33 mouse cellular contexts compared by ENCODE assay signal in the genomic region with DNA sequence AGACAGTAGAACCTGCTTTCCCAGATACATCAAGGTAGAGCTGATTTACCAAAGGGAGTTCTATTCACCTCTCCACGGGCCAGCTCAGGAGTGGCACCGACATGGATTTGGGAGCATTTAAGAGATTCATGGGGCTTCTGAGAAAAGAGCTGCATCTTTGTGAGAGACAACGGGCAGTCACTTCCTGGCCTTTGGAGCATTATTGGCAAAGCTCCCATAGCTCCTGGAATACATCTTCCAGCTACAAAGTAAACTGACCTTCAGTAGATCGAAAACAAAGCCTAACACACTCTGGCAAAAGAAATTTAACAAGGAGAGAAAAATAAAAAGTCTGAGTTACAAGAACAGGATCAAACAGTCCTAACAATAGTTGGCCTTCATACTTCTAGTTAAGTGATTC. TPM values are rescaled to one million over a fixed set of nuclear protein-coding genes. Genes with fewer than 3 reads are reported as not detected.
"Had no signal": no experiment of that assay in that cellular context is flagged by ENCODE, and none has a peak within 500 bp of the region (broad histone marks: within the 10 kb centered on the region; RNA-seq: fewer than 3 reads in every experiment).

No protein-coding gene starts in this region.

- H3K27ac ChIP-seq: heart, adult 2 months; heart, embryonic 13.5 days; heart, embryonic 15.5 days; hindbrain, embryonic 13.5 days; hindbrain, embryonic 15.5 days; hindbrain, postnatal 0 days; kidney, embryonic 15.5 days; kidney, postnatal 0 days; limb, embryonic 13.5 days; limb, embryonic 15.5 days had no signal

- DNase-seq: gastrocnemius, postnatal 14 days; gastrocnemius, postnatal 36 days; heart, adult 11 months; heart, adult 2 months; heart, postnatal 14 days; heart, postnatal 36 days; kidney, adult 11 months; kidney, adult 2 months; kidney, adult 9 months; kidney, postnatal 14 days; kidney, postnatal 36 days; layer of hippocampus, adult 9-11 months; layer of hippocampus, postnatal 36 days; left cerebral cortex, postnatal 4 days had no signal

- H3K4me1 ChIP-seq: hindbrain, embryonic 13.5 days; hindbrain, embryonic 15.5 days; kidney, embryonic 15.5 days; limb, embryonic 13.5 days; limb, embryonic 15.5 days had no signal

- H3K9ac ChIP-seq: heart, embryonic 13.5 days; heart, embryonic 15.5 days; hindbrain, embryonic 13.5 days; hindbrain, embryonic 15.5 days; kidney, embryonic 15.5 days; limb, embryonic 13.5 days; limb, embryonic 15.5 days had no signal

- ATAC-seq: hindbrain, postnatal 0 days; intestine, embryonic 16.5 days had no signal

- H3K4me3 ChIP-seq: heart, adult 2 months; heart, embryonic 13.5 days; heart, embryonic 15.5 days; hindbrain, embryonic 13.5 days; hindbrain, embryonic 15.5 days; kidney, embryonic 15.5 days; limb, embryonic 13.5 days; limb, embryonic 15.5 days had no signal

- H3K27me3 ChIP-seq: heart, embryonic 13.5 days; heart, embryonic 15.5 days; hindbrain, embryonic 13.5 days; hindbrain, embryonic 15.5 days; kidney, embryonic 15.5 days; limb, embryonic 13.5 days; limb, embryonic 15.5 days had no signal

- H3K36me3 ChIP-seq: heart, embryonic 13.5 days; heart, embryonic 15.5 days; hindbrain, embryonic 13.5 days; hindbrain, embryonic 15.5 days; kidney, embryonic 15.5 days; limb, embryonic 13.5 days; limb, embryonic 15.5 days had no signal

- H3K9me3 ChIP-seq: heart, embryonic 13.5 days; heart, embryonic 15.5 days; hindbrain, embryonic 13.5 days; hindbrain, embryonic 15.5 days; kidney, embryonic 15.5 days; limb, embryonic 13.5 days; limb, embryonic 15.5 days had no signal

- H3K4me2 ChIP-seq: heart, embryonic 11.5 days; heart, embryonic 13.5 days; heart, embryonic 15.5 days; hindbrain, embryonic 13.5 days; hindbrain, embryonic 15.5 days; kidney, embryonic 15.5 days; limb, embryonic 13.5 days; limb, embryonic 15.5 days had no signal

RNA-seq across cellular contexts. Expression of gene Csnka2ip, which starts 17.6 kb away (rescaled TPM):
- total RNA-seq: gastrocnemius, adult 18-20 months; gastrocnemius, adult 8-10 months; gastrocnemius, postnatal 14 days; gastrocnemius, postnatal 36 days; heart, postnatal 14 days; heart, postnatal 36 days; hematopoietic stem cell, adult 5-6 weeks had no signal
- polyA plus RNA-seq: heart, embryonic 11.5 days; heart, embryonic 13.5 days; heart, embryonic 15.5 days; heart, postnatal 0 days; hindbrain, embryonic 11.5 days; hindbrain, embryonic 13.5 days; hindbrain, embryonic 15.5 days; hindbrain, postnatal 0 days; intestine, embryonic 14.5 days; intestine, embryonic 16.5 days; kidney, adult 2 months; kidney, embryonic 15.5 days; kidney, postnatal 0 days; large intestine, adult 2 months; limb, embryonic 11.5 days; limb, embryonic 13.5 days; limb, embryonic 15.5 days had no signal
